Mouse (Mus musculus) urinary bladder, postnatal 25 days (tissue): Measurements from ENCODE around the gene Antxr2.
A peak's percentile ranks its signal among the peaks of the same experiment; 100 is the strongest.

ENCODE experiments used
- DNase-seq: peaks from one replicate; pipeline ENCODE4 v3.0.0; 2022; ENCODE audit warnings: low spot score

Gene Antxr2

DNA sequence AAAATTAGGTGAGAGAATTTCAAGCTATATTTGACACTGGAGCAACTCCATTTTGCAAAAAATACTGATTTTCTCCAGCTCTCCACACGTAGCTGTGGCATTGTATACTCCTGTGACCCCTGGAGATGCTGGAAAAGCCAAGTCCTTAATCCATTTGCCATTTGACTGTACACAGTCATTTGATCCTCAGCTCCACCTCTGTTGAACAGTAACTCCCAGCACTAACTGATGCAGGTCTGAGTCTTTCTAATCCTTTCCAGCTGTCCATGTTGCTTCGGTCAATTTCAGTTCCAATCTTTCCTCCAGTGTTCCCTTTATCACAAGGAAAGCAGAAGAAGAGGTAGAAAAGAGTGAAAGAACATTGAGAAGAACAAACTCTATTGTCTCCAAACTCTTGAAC is 195.4 kb downstream of the Antxr2 start:
- DNase-seq = no peak

- DNase-seq = peak; percentile 46
Measured at GRCm38 (mm10) chr5:97834770-97835169, 196.1 kb downstream of the Antxr2 start.
